Mouse (Mus musculus): ENCODE data around the gene Zfp148.

DNA sequence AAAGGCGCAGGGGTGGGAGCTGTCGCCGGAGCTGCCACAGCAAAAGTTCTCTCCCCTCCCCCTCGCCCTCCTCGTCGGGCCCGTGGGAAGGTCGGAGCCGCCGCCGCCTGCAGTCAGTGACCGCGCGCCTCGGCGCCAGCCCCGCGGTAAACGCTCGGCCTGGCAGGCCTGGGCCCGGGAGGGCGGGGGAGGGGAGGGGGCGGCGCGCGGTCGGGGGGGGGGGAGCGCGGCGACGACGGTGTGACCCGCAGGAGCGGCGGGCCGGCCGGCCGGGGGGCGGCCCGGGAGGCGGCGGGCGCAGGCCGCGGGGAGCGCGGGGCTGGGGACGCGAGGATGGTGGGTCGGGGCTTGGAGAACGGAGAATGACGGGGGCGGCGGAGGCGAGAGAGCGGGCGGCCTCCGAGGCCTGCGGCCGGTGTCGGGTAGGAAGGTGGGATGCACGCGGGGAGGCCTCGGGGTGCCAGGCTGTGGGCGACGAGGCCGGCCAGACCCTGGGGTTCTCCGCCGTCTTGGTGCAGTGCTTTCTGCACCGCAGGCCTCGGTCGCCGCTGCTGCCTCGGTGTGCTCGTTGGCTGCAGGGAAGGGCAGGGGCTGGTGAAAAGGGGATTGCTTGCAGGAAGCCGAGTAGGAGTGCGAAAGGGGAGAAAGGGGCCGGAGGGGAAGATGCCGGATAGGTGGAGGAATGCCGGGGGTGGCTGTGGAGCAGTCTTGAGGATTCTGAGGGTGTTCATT is 412 bp downstream of the Zfp148 start:
- no peak for TF ChIP-seq ZC3H11A (IDR thresholded peaks at IDR 0.05; ENCODE audit: borderline replicate concordance, low read depth, low read length)
- no peak for TF ChIP-seq CHD2 (IDR thresholded peaks at IDR 0.05; ENCODE audit: low read depth, low read length)
- TF ChIP-seq MAFK (IDR thresholded peaks at IDR 0.05; ENCODE audit: insufficient read depth, low read depth, low read length), result no peak
- TF ChIP-seq HCFC1 (IDR thresholded peaks at IDR 0.05; ENCODE audit: borderline replicate concordance, insufficient read depth, low read length), result no peak

Measured in ES-E14 (cell line).